Mouse (Mus musculus) adrenal gland, adult 8-10 months (tissue): ENCODE data around the gene Scamp2. TPM values are rescaled to one million over a fixed set of nuclear protein-coding genes. Genes with fewer than 3 reads are reported as not detected.
A peak's percentile ranks its signal among the peaks of the same experiment; 100 is the strongest.

ENCODE experiments used
- DNase-seq: peaks from one replicate; pipeline ENCODE4 v3.0.0; 2022
- total RNA-seq, 4 experiments: library from RNA; stranded (reverse); gene quantifications; 2 replicates each; pipeline ENCODE4 v1.2.4; 2022

Scamp2 gene
- total RNA-seq, result 10 to 100 TPM; 62.3 to 78.5 (median 71.9) TPM

- DNase-seq, result peak; percentile 89
Observed at GRCm38 (mm10) chr9:57560861-57561710, at the start of gene Scamp2. Gene Scamp2 (plus strand): TSS chr9:57560943.

- DNase-seq, result no peak
Observed at GRCm38 (mm10) chr9:57517113-57517512, 43.6 kb upstream of the Scamp2 start.

- no peak for DNase-seq
Observed at GRCm38 (mm10) chr9:57520375-57521055, 40.2 kb upstream of the Scamp2 start.

GRCm38 (mm10) chr9:57521056-57521911 lies 39.5 kb upstream of the Scamp2 start, which contains the start of gene Cox5a:
Gene Cox5a (plus strand): TSS chr9:57521274.
- peak; percentile 90 for DNase-seq

- DNase-seq, result no peak
Observed at GRCm38 (mm10) chr9:57522114-57522860, 38.5 kb upstream of the Scamp2 start.

GRCm38 (mm10) chr9:57522861-57523246 lies 37.9 kb upstream of the Scamp2 start:
- no peak for DNase-seq

- DNase-seq, result no peak
Observed at GRCm38 (mm10) chr9:57523754-57524153, 37.0 kb upstream of the Scamp2 start.

- no peak for DNase-seq
Observed at GRCm38 (mm10) chr9:57524439-57524838, 36.3 kb upstream of the Scamp2 start.

GRCm38 (mm10) chr9:57525516-57525915 lies 35.2 kb upstream of the Scamp2 start:
- DNase-seq, result no peak

- no peak for DNase-seq
Observed at GRCm38 (mm10) chr9:57526435-57526834, 34.3 kb upstream of the Scamp2 start.

GRCm38 (mm10) chr9:57531946-57532345 lies 28.8 kb upstream of the Scamp2 start:
- no peak for DNase-seq

GRCm38 (mm10) chr9:57536362-57536761 lies 24.4 kb upstream of the Scamp2 start:
- DNase-seq, result no peak

- peak; percentile 89 for DNase-seq
Observed at GRCm38 (mm10) chr9:57537044-57537727, 23.6 kb upstream of the Scamp2 start, which contains the start of gene Fam219b. Gene Fam219b (plus strand): TSS chr9:57537528.

- no peak for DNase-seq
Observed at GRCm38 (mm10) chr9:57537728-57538181, 23.0 kb upstream of the Scamp2 start.

GRCm38 (mm10) chr9:57539550-57539949 lies 21.2 kb upstream of the Scamp2 start:
- DNase-seq, result no peak

- DNase-seq, result no peak
Observed at GRCm38 (mm10) chr9:57541312-57541711, 19.4 kb upstream of the Scamp2 start.

- DNase-seq, result no peak
Observed at GRCm38 (mm10) chr9:57543951-57544350, 16.8 kb upstream of the Scamp2 start.

GRCm38 (mm10) chr9:57547287-57547686 lies 13.5 kb upstream of the Scamp2 start:
- no peak for DNase-seq

- no peak for DNase-seq
Observed at GRCm38 (mm10) chr9:57547869-57548268, 12.9 kb upstream of the Scamp2 start.

GRCm38 (mm10) chr9:57549186-57549585 lies 11.6 kb upstream of the Scamp2 start:
- DNase-seq, result no peak
